Mouse (Mus musculus): Measurements from ENCODE around the gene Krtap17-1.

Gene Krtap17-1

DNA sequence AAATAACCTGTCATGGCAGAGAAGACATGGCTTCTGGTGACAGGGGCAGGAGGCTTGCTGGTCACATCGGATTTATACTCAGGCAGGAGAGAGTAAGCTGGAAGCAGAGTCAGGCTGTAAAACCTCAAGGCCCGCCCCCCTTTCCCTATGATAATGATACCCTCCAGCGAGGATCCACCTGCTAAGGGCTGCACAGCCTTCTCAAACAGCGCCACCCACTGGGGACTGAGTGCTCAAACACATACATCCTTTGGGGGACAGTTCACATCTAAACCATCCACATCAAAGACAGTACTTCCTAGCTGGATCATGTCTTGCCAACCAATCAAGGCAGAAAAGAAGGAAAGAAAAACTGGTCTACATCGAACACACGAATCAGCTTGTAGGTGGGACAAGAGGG lies 29.6 kb downstream of the Krtap17-1 start:
- no peak for DNase-seq

DNA sequence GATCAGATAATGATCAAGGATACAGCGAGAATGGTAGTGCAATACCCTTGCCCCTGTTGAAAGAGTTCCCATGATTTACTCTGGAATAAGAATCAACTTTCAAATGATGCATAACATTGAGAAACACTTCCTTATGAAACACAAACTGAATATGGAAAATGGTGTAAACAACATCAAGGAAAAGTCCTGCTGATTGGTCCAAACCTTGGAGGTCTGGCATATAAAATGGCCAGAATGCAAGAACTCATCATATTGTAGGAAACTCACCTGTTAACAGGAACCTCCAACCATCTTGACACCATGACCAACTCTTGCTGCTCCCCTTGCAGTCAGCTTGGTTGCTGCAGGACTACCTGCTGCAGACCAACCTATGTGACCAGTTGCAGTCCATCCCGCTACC lies 45.6 kb downstream of the Krtap17-1 start, which contains the start of gene Krtap9-5:
Gene Krtap9-5 (plus strand): TSS at position 301 of the 400 bp plus-strand sequence.
- no peak for DNase-seq
